Mouse (Mus musculus): Measurements from ENCODE around the gene Itih5.

Itih5 gene

GRCm38 (mm10) chr2:10153201-10154075 lies at the start of gene Itih5:
TSS of gene Itih5 (plus strand) at chr2:10153571.
- peak; percentile 97 for DNase-seq

- peak; percentile 43 for DNase-seq
These were observed 44.7 kb upstream of the Itih5 start for GRCm38 (mm10) chr2:10108535-10109189.

GRCm38 (mm10) chr2:10118751-10119150 lies 34.6 kb upstream of the Itih5 start:
- peak; percentile 57 for DNase-seq

- DNase-seq: peak; percentile 51
These were observed 34.1 kb upstream of the Itih5 start for GRCm38 (mm10) chr2:10119276-10119675.

- DNase-seq: no peak
These were observed 31.5 kb upstream of the Itih5 start for GRCm38 (mm10) chr2:10121826-10122225.

- DNase-seq: no peak
These were observed 27.2 kb upstream of the Itih5 start for GRCm38 (mm10) chr2:10126122-10126521.

- DNase-seq: no peak
These were observed 25.9 kb upstream of the Itih5 start for GRCm38 (mm10) chr2:10127471-10127870.

GRCm38 (mm10) chr2:10128571-10128970 lies 24.8 kb upstream of the Itih5 start:
- DNase-seq: no peak

GRCm38 (mm10) chr2:10130341-10130990 lies 22.9 kb upstream of the Itih5 start:
- DNase-seq: peak; percentile 88

- DNase-seq: no peak
These were observed 22.1 kb upstream of the Itih5 start, which contains the start of gene Itih2 for GRCm38 (mm10) chr2:10131296-10131695. TSS of gene Itih2 (minus strand) at chr2:10131396.

- DNase-seq: no peak
These were observed 21.2 kb upstream of the Itih5 start for GRCm38 (mm10) chr2:10132128-10132527.

- no peak for DNase-seq
These were observed 19.4 kb upstream of the Itih5 start for GRCm38 (mm10) chr2:10133941-10134340.

GRCm38 (mm10) chr2:10137320-10137719 lies 16.1 kb upstream of the Itih5 start:
- DNase-seq: no peak

GRCm38 (mm10) chr2:10140456-10140855 lies 12.9 kb upstream of the Itih5 start:
- DNase-seq: peak; percentile 57

- peak; percentile 97 for DNase-seq
These were observed 10.6 kb upstream of the Itih5 start for GRCm38 (mm10) chr2:10142472-10143454.

GRCm38 (mm10) chr2:10145514-10145913 lies 7.9 kb upstream of the Itih5 start:
- peak; percentile 22 for DNase-seq

GRCm38 (mm10) chr2:10147176-10147575 lies 6.2 kb upstream of the Itih5 start:
- peak; percentile 88 for DNase-seq

- peak; percentile 81 for DNase-seq
These were observed 781 bp upstream of the Itih5 start for GRCm38 (mm10) chr2:10152590-10152989.

- DNase-seq: peak; percentile 88
These were observed 3.8 kb downstream of the Itih5 start for GRCm38 (mm10) chr2:10157184-10157583.

- no peak for DNase-seq
These were observed 8.6 kb downstream of the Itih5 start for GRCm38 (mm10) chr2:10162011-10162410.

- DNase-seq: no peak
These were observed 13.3 kb downstream of the Itih5 start for GRCm38 (mm10) chr2:10166635-10167034.

- no peak for DNase-seq
These were observed 13.9 kb downstream of the Itih5 start for GRCm38 (mm10) chr2:10167283-10167682.

Measured in heart, adult 11 months (tissue).